Mouse (Mus musculus) heart, adult 9 months (tissue): Measurements from ENCODE around the gene Nptxr.
"Not testable (repeated sequence)": the region's sequence is repeated elsewhere in the genome, so short reads cannot be mapped to it uniquely, and the experiment has no call there.

ENCODE experiments used
- DNase-seq, 2 experiments: peaks; one replicate each; pipeline ENCODE4 v3.0.0; 2022; ENCODE audit warnings: low spot score in 2 of 2

Gene Nptxr

GRCm38 (mm10) chr15:79822265-79823199 lies 18.0 kb upstream of the Nptxr start:
- DNase-seq = no peak

- no peak for DNase-seq
These were observed 13.8 kb upstream of the Nptxr start for GRCm38 (mm10) chr15:79818325-79818724.

GRCm38 (mm10) chr15:79813666-79814258 lies 9.2 kb upstream of the Nptxr start:
- DNase-seq = no peak

GRCm38 (mm10) chr15:79812840-79813239 lies 8.3 kb upstream of the Nptxr start:
- not testable (repeated sequence) for DNase-seq

GRCm38 (mm10) chr15:79810997-79811396 lies 6.4 kb upstream of the Nptxr start:
- no peak for DNase-seq

- DNase-seq = no peak
These were observed 5.5 kb upstream of the Nptxr start for GRCm38 (mm10) chr15:79810061-79810460.

GRCm38 (mm10) chr15:79808658-79809057 lies 4.1 kb upstream of the Nptxr start:
- DNase-seq = no peak

- DNase-seq = no peak
These were observed 3.5 kb upstream of the Nptxr start for GRCm38 (mm10) chr15:79808114-79808513.

GRCm38 (mm10) chr15:79807050-79807449 lies 2.5 kb upstream of the Nptxr start:
- no peak for DNase-seq

- DNase-seq = no peak
These were observed 680 bp upstream of the Nptxr start for GRCm38 (mm10) chr15:79805246-79805645.

GRCm38 (mm10) chr15:79803533-79804351 lies 824 bp downstream of the Nptxr start:
- no peak for DNase-seq

- DNase-seq = no peak
These were observed 2.3 kb downstream of the Nptxr start for GRCm38 (mm10) chr15:79802304-79802703.

GRCm38 (mm10) chr15:79801646-79802045 lies 2.9 kb downstream of the Nptxr start:
- no peak for DNase-seq

GRCm38 (mm10) chr15:79800701-79801100 lies 3.9 kb downstream of the Nptxr start:
- DNase-seq = no peak

- no peak for DNase-seq
These were observed 6.0 kb downstream of the Nptxr start for GRCm38 (mm10) chr15:79798591-79798990.

GRCm38 (mm10) chr15:79797680-79798079 lies 6.9 kb downstream of the Nptxr start:
- no peak for DNase-seq

GRCm38 (mm10) chr15:79797096-79797495 lies 7.5 kb downstream of the Nptxr start:
- DNase-seq = no peak

- no peak for DNase-seq
These were observed 8.3 kb downstream of the Nptxr start for GRCm38 (mm10) chr15:79796256-79796655.

GRCm38 (mm10) chr15:79794173-79794572 lies 10.4 kb downstream of the Nptxr start:
- no peak for DNase-seq

GRCm38 (mm10) chr15:79793076-79793475 lies 11.5 kb downstream of the Nptxr start:
- DNase-seq = no peak

GRCm38 (mm10) chr15:79792455-79792854 lies 12.1 kb downstream of the Nptxr start:
- no peak for DNase-seq

GRCm38 (mm10) chr15:79791502-79791901 lies 13.1 kb downstream of the Nptxr start:
- no peak for DNase-seq
